Mouse (Mus musculus) ES-Bruce4 (cell line): ENCODE measurements around the gene Omp. TPM values are rescaled to one million over a fixed set of nuclear protein-coding genes. Genes with fewer than 3 reads are reported as not detected.
A peak's percentile ranks its signal among the peaks of the same experiment; 100 is the strongest.

ENCODE experiments used
- H3K27ac ChIP-seq: 2 replicates; pipeline ENCODE4 v1.5.1; 2012; ENCODE audit warnings: low read length, inconsistent platforms; ENCODE audit not compliant: insufficient read depth
- H3K27me3 ChIP-seq: 2 replicates; pipeline ENCODE4 v1.6.1; 2012; ENCODE audit warnings: mild to moderate bottlenecking, low read length, inconsistent platforms; ENCODE audit not compliant: control insufficient read depth, poor library complexity, insufficient read depth, severe bottlenecking
- H3K36me3 ChIP-seq: 2 replicates; pipeline ENCODE4 v1.6.1; 2012; ENCODE audit warnings: inconsistent platforms, mild to moderate bottlenecking, low read length, moderate library complexity; ENCODE audit not compliant: control insufficient read depth, poor library complexity, insufficient read depth, severe bottlenecking
- H3K4me1 ChIP-seq: one replicate; pipeline ENCODE4 v1.8.1; 2011; ENCODE audit warnings: low read length; ENCODE audit not compliant: control insufficient read depth, insufficient read depth
- H3K4me3 ChIP-seq: 2 replicates; pipeline ENCODE4 v1.5.1; 2011; ENCODE audit warnings: low read depth, mild to moderate bottlenecking, low read length
- H3K9ac ChIP-seq: 2 replicates; pipeline ENCODE4 v1.6.1; 2012; ENCODE audit warnings: low read depth, mild to moderate bottlenecking, inconsistent platforms; ENCODE audit not compliant: poor library complexity, severe bottlenecking
- H3K9me3 ChIP-seq: replicated peaks from 2 replicates; pipeline ENCODE4 v1.6.1; 2012; ENCODE audit warnings: mild to moderate bottlenecking, low read length, inconsistent platforms; ENCODE audit not compliant: control insufficient read depth, poor library complexity, insufficient read depth, severe bottlenecking
- CTCF ChIP-seq: IDR thresholded peaks from one replicate; pipeline ENCODE4 v1.8.1; 2011; ENCODE audit warnings: low read depth, low read length
- EP300 ChIP-seq: IDR thresholded peaks from 2 replicates; pipeline ENCODE4 v1.6.1; 2011; ENCODE audit warnings: low read depth, low read length; ENCODE audit not compliant: insufficient read depth
- POLR2A ChIP-seq: IDR thresholded peaks from one replicate; pipeline ENCODE4 v1.8.1; 2011; ENCODE audit warnings: low read length; ENCODE audit not compliant: insufficient read depth
- polyA plus RNA-seq: library from polyadenylated mRNA; stranded (reverse); fragments of >200 nt; gene quantifications from 2 replicates; pipeline ENCODE4 v1.2.4, GENCODE M21; 2011; ENCODE audit warnings: low read depth; ENCODE audit not compliant: missing spikeins, insufficient read depth, insufficient read length

Omp gene
- polyA plus RNA-seq, 1 experiment = 1.1 TPM

GRCm38 (mm10) chr7:98177929-98178559 is 32.7 kb upstream of the Omp start, which contains the start of gene Capn5:
TSS of gene Capn5 (minus strand) at chr7:98178274.
- 0 out of 2 replicates have a peak within 1 kb of the TSS, but pooled peaks have one; percentile 45 for H3K27ac ChIP-seq
- H3K36me3 ChIP-seq = no peaks in the 10 kb centered on the region
- H3K4me1 ChIP-seq = peaks cover 5% of the 10 kb centered on the region
- H3K9ac ChIP-seq = peak within 1 kb of the TSS; percentile 44
- H3K27me3 ChIP-seq = no peaks in the 10 kb centered on the region
- no peaks in the 10 kb centered on the region for H3K9me3 ChIP-seq
- TF ChIP-seq EP300 = 0 out of 2 replicates have a peak, but pooled peaks have one; percentile 17
- TF ChIP-seq CTCF = peak; percentile 19
- no peak for TF ChIP-seq POLR2A
- peak within 1 kb of the TSS; percentile 97 for H3K4me3 ChIP-seq

GRCm38 (mm10) chr7:98177566-98177928 is 32.2 kb upstream of the Omp start:
- Histone ChIP-seq H3K27ac (no peak overlapping the region), H3K9me3 (no peaks in the 10 kb centered on the region), H3K4me1 (peaks cover 8% of the 10 kb centered on the region), H3K4me3 (peak overlapping the region; percentile 87), H3K27me3 (no peaks in the 10 kb centered on the region), H3K9ac (peak overlapping the region; percentile 44), H3K36me3 (no peaks in the 10 kb centered on the region)
- TF ChIP-seq POLR2A (no peak), CTCF (no peak), EP300 (no peak)

DNA sequence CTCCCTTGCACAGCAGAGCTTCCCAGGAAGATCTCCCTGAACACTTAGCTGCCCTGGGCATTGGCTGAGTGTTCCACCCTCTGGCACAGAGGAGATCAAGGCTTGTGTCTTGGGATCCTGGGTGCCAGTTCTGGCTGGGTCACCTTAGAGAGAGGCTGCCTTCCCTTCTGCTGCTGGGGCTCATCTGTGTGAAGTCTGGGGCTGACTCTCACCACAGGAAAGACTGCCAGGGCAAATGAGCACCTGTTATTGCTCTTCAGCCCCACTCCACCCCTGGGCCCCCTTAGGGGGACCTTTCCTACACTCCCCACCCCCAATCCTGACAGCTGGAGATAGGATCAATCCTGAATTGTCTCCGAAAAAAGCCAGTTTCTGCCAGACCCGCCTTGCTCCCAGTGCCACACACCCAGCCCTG is 31.8 kb upstream of the Omp start:
- Histone ChIP-seq H3K27me3 (no peaks in the 10 kb centered on the region), H3K9ac (no peak overlapping the region), H3K36me3 (no peaks in the 10 kb centered on the region), H3K27ac (no peak overlapping the region), H3K4me1 (peaks cover 10% of the 10 kb centered on the region), H3K9me3 (no peaks in the 10 kb centered on the region), H3K4me3 (peak overlapping the region; percentile 19)
- TF ChIP-seq POLR2A = no peak

- TF ChIP-seq EP300 (peak; percentile 51), POLR2A (no peak)
- Histone ChIP-seq H3K4me1 (peaks cover 10% of the 10 kb centered on the region), H3K27me3 (no peaks in the 10 kb centered on the region), H3K9me3 (no peaks in the 10 kb centered on the region), H3K9ac (no peak overlapping the region), H3K36me3 (no peaks in the 10 kb centered on the region), H3K27ac (no peak overlapping the region), H3K4me3 (peak overlapping the region; percentile 19)
These were observed 31.2 kb upstream of the Omp start for GRCm38 (mm10) chr7:98176322-98177070.

DNA sequence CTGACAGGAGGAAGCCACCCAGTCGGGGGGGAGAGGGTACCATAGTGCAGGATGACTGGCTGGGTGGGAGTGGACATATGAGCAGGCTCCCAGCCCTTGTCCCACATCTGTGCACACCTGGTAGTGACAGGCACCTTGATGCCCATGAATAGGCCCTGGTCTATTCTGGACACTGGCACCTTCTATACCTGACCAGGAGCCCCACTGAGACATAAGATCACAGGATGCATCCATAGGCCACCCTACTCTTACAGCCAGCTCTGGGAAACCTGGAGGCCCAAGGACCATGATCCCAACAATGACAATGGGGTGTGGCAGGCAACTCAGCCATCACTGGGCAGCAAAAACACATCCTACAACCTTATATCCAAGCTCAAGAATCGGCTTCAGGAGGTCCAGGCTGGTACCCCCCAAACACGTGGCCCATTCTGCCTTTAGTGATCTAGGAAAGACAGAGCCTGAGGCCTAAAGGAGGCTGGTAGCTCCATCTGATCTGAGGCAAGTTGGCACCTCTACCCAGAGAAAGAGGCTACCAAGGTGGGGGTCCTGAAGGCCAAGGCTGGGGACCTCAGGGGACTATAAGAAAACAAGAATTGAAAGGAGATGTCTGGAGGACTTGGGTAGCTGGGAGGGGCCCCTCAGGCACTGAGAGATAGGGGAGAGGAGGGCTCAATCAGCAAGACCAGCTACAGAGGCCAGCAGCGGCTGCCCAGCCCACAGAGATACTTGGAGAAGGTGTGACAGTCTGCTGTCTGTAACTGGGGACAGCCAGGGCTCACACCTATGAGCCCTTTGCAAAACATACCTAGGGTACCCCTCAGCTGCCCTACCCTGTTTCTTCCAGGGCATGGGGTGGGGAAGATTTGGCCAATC is 29.8 kb upstream of the Omp start:
- Histone ChIP-seq H3K27me3 (no peaks in the 10 kb centered on the region), H3K36me3 (no peaks in the 10 kb centered on the region), H3K4me1 (peaks cover 15% of the 10 kb centered on the region), H3K4me3 (no peak overlapping the region), H3K9ac (no peak overlapping the region), H3K27ac (no peak overlapping the region), H3K9me3 (no peaks in the 10 kb centered on the region)
- TF ChIP-seq EP300 (no peak), CTCF (no peak), POLR2A (no peak)

DNA sequence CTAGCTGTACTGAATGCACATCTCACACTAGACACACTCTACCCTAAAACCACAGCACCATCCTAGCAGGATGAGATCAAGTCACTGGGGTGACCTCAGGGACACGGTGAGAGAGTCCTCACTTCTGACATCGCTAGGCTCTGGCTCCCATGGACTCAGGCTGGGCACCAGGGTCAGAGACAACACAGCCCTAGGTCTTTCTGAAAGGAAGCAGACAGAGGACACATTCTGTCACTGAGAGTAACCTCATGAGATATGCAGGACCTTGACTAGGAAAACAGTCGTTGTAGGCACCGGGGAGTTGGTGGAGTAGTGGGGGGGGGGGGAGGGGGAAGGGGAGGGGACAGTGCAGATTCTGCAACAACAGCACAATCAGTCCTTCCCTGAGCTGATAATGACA is 28.1 kb upstream of the Omp start:
- H3K27me3 ChIP-seq = no peaks in the 10 kb centered on the region
- H3K36me3 ChIP-seq = no peaks in the 10 kb centered on the region
- H3K9me3 ChIP-seq = no peaks in the 10 kb centered on the region
- no peak overlapping the region for H3K4me3 ChIP-seq
- H3K27ac ChIP-seq = no peak overlapping the region
- H3K4me1 ChIP-seq = peaks cover 15% of the 10 kb centered on the region
- no peak overlapping the region for H3K9ac ChIP-seq
- TF ChIP-seq CTCF = no peak
- no peak for TF ChIP-seq EP300
- TF ChIP-seq POLR2A = no peak
